Mouse (Mus musculus) stomach, embryonic 15.5 days (tissue): ENCODE measurements around the gene Lpin3. TPM values are rescaled to one million over a fixed set of nuclear protein-coding genes. Genes with fewer than 3 reads are reported as not detected.

Experiments
- ATAC-seq: fragments of 200-750 bp; cut with Nextera tagmentation; 2 replicates; pipeline ENCODE4 v1.8.0; 2017; ENCODE audit warnings: low read depth, moderate number of reproducible peaks, moderate TSS enrichment; ENCODE audit not compliant: insufficient read depth, low FRiP score
- H3K27ac ChIP-seq: fragments of 300-500 bp; sonication (generic); 2 replicates; pipeline ENCODE4 v1.5.1; 2015; ENCODE audit warnings: mild to moderate bottlenecking, inconsistent platforms
- H3K27me3 ChIP-seq: fragments of 300-500 bp; sonication (generic); replicated peaks from 2 replicates; pipeline ENCODE4 v1.6.1; 2015; ENCODE audit warnings: inconsistent platforms
- H3K36me3 ChIP-seq: fragments of 300-500 bp; sonication (generic); 2 replicates; pipeline ENCODE4 v1.6.1; 2015; ENCODE audit warnings: inconsistent platforms
- H3K4me1 ChIP-seq: fragments of 300-500 bp; sonication (generic); 2 replicates; pipeline ENCODE4 v1.6.1; 2015; ENCODE audit warnings: inconsistent platforms
- H3K4me2 ChIP-seq: fragments of 300-500 bp; sonication (generic); 2 replicates; pipeline ENCODE4 v1.6.1; 2015; ENCODE audit warnings: mild to moderate bottlenecking, inconsistent platforms
- H3K4me3 ChIP-seq: fragments of 300-500 bp; sonication (generic); replicated peaks from 2 replicates; pipeline ENCODE4 v1.5.1; 2015; ENCODE audit warnings: inconsistent platforms
- H3K9ac ChIP-seq: fragments of 300-500 bp; sonication (generic); 2 replicates; pipeline ENCODE4 v1.6.1; 2015; ENCODE audit warnings: inconsistent platforms
- H3K9me3 ChIP-seq: fragments of 300-500 bp; sonication (generic); 2 replicates; pipeline ENCODE4 v1.6.1; 2016; ENCODE audit warnings: inconsistent platforms
- WGBS: fragments of 180-500 bp; shearing (Covaris S2); methylation state at CpG from one replicate; pipeline ENCODE4 v1.1.7; 2015; 5-methylcytosine and 5-hydroxymethylcytosine counted together
- polyA plus RNA-seq: library from polyadenylated mRNA; unstranded; fragments of >200 nt; fragmentation: Nextera tagmentation; extraction: Ambion mirVana; gene quantifications from 2 replicates; pipeline ENCODE4 v1.2.1, GENCODE M21; 2015

The Lpin3 gene
- polyA plus RNA-seq, 1 experiment from 2014 or later: 8.2 TPM

GRCm38 (mm10) chr2:160871310-160871709 is 9.2 kb upstream of the Lpin3 start:
- Histone ChIP-seq H3K9ac (no peak overlapping the region), H3K27ac (no peak overlapping the region), H3K4me3 (no peak overlapping the region), H3K9me3 (no peaks in the 10 kb centered on the region), H3K27me3 (no peaks in the 10 kb centered on the region), H3K4me2 (peak overlapping the region; percentile 27), H3K36me3 (no peaks in the 10 kb centered on the region), H3K4me1 (0 out of 2 replicates have a peak, but pooled peaks cover 3% of the 10 kb centered on the region)
- ATAC-seq: no peak
- WGBS: 84% methylated on average over 3 of the region's 3 CpGs

- Histone ChIP-seq H3K36me3 (no peaks in the 10 kb centered on the region), H3K27me3 (no peaks in the 10 kb centered on the region), H3K9me3 (no peaks in the 10 kb centered on the region), H3K9ac (peak overlapping the region; percentile 96), H3K4me2 (peak overlapping the region; percentile 78), H3K27ac (peak overlapping the region; percentile 99), H3K4me1 (0 out of 2 replicates have a peak, but pooled peaks cover 3% of the 10 kb centered on the region), H3K4me3 (peak overlapping the region; percentile 98)
- ATAC-seq: peak; percentile 86
- under 1% methylated on average over 41 of the region's 47 CpGs for WGBS
These were observed 8.1 kb upstream of the Lpin3 start for GRCm38 (mm10) chr2:160872395-160872794.

GRCm38 (mm10) chr2:160872890-160873382 is 7.5 kb upstream of the Lpin3 start, which contains the start of gene Zhx3:
Gene Zhx3 (minus strand): TSS chr2:160872998.
- Histone ChIP-seq H3K27me3 (no peaks in the 10 kb centered on the region), H3K4me3 (peak within 1 kb of the TSS; percentile 98), H3K9ac (peak within 1 kb of the TSS; percentile 96), H3K9me3 (no peaks in the 10 kb centered on the region), H3K36me3 (no peaks in the 10 kb centered on the region), H3K27ac (peak within 1 kb of the TSS; percentile 99), H3K4me1 (0 out of 2 replicates have a peak, but pooled peaks cover 3% of the 10 kb centered on the region), H3K4me2 (peak within 1 kb of the TSS; percentile 78)
- under 1% methylated on average over 44 of the region's 48 CpGs for WGBS
- ATAC-seq: peak; percentile 97

DNA sequence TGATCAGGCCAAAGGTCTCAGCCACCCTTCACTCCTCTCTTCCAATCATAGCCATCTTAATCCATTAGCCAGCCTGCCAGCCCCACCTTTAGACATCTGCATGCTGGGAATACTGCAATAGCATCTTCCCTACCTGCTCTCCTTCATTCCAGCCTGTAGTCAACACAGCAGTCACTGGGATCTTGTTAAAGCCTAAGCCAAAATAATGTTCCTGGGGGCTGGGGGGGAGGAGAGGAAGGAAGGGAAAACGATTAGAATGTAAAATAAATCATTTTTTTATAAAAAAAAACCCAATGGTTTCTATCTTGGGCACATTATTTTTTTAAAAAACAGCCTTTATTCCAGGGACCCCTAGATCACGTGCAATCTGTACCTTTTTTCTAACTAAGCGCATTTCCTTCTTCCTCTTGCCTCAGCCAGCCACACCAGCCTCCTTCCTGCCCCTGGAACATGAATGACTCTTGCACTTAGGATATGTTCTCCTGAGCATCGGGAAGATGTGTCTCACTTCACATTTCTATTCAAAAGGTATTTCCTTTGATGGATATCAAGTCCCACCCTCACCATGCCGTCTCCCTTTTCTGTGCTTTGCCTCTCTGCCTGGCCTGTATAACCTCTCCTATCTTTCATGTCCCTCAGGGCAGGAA is 6.1 kb upstream of the Lpin3 start:
- H3K4me2 ChIP-seq: no peak overlapping the region
- no peaks in the 10 kb centered on the region for H3K36me3 ChIP-seq
- WGBS: 71% methylated on average over 5 of the region's 5 CpGs
- H3K9ac ChIP-seq: no peak overlapping the region
- no peak overlapping the region for H3K4me3 ChIP-seq
- no peak overlapping the region for H3K27ac ChIP-seq
- ATAC-seq: no peak
- H3K27me3 ChIP-seq: no peaks in the 10 kb centered on the region
- 0 out of 2 replicates have a peak, but pooled peaks cover 3% of the 10 kb centered on the region for H3K4me1 ChIP-seq
- H3K9me3 ChIP-seq: no peaks in the 10 kb centered on the region

GRCm38 (mm10) chr2:160876115-160876514 is 4.4 kb upstream of the Lpin3 start:
- Histone ChIP-seq H3K27ac (no peak overlapping the region), H3K4me3 (no peak overlapping the region), H3K4me1 (0 out of 2 replicates have a peak, but pooled peaks cover 3% of the 10 kb centered on the region), H3K9ac (no peak overlapping the region), H3K4me2 (no peak overlapping the region), H3K9me3 (no peaks in the 10 kb centered on the region), H3K27me3 (no peaks in the 10 kb centered on the region), H3K36me3 (no peaks in the 10 kb centered on the region)
- WGBS: 89% methylated on average over 4 of the region's 4 CpGs
- ATAC-seq: no peak

- no peaks in the 10 kb centered on the region for H3K4me1 ChIP-seq
- no peak overlapping the region for H3K27ac ChIP-seq
- WGBS: 38% methylated on average over 6 of the region's 6 CpGs
- H3K9ac ChIP-seq: no peak overlapping the region
- no peak for ATAC-seq
- H3K4me2 ChIP-seq: no peak overlapping the region
- no peaks in the 10 kb centered on the region for H3K27me3 ChIP-seq
- H3K9me3 ChIP-seq: no peaks in the 10 kb centered on the region
- H3K4me3 ChIP-seq: no peak overlapping the region
- no peaks in the 10 kb centered on the region for H3K36me3 ChIP-seq
These were observed 1.1 kb downstream of the Lpin3 start for GRCm38 (mm10) chr2:160881462-160882101.

DNA sequence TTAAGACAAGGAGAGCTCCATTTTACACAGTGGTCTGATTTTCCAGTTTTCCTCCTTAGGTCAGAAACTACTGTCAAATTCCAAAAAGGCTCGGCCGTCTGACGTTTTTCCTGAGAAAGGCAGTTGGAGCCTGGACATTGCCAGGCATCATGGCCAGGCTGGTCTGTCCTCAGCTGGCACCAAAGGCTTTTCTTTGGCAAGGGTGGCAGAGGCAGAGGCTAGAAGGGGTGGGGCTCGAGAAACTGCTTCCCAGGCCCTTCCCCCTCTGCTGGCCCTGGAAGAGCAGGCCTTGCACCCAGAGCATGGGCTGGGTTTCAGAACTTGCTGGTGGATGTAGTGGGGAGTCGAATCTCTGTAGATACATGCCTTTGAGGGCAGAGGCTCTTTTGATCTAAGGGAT is 2.0 kb downstream of the Lpin3 start:
- 79% methylated on average over 5 of the region's 5 CpGs for WGBS
- ATAC-seq: no peak
- H3K4me3 ChIP-seq: no peak overlapping the region
- H3K4me2 ChIP-seq: no peak overlapping the region
- 0 out of 2 replicates have a peak, but pooled peaks cover 1% of the 10 kb centered on the region for H3K4me1 ChIP-seq
- H3K9me3 ChIP-seq: no peaks in the 10 kb centered on the region
- H3K27ac ChIP-seq: no peak overlapping the region
- no peaks in the 10 kb centered on the region for H3K36me3 ChIP-seq
- H3K27me3 ChIP-seq: no peaks in the 10 kb centered on the region
- no peak overlapping the region for H3K9ac ChIP-seq

- H3K4me1 ChIP-seq: 0 out of 2 replicates have a peak, but pooled peaks cover 2% of the 10 kb centered on the region
- WGBS: 60% methylated on average over 4 of the region's 4 CpGs
- H3K27me3 ChIP-seq: no peaks in the 10 kb centered on the region
- H3K4me2 ChIP-seq: no peak overlapping the region
- no peaks in the 10 kb centered on the region for H3K9me3 ChIP-seq
- no peaks in the 10 kb centered on the region for H3K36me3 ChIP-seq
- no peak for ATAC-seq
- H3K4me3 ChIP-seq: no peak overlapping the region
- H3K9ac ChIP-seq: no peak overlapping the region
- no peak overlapping the region for H3K27ac ChIP-seq
These were observed 3.4 kb downstream of the Lpin3 start for GRCm38 (mm10) chr2:160883912-160884311.

DNA sequence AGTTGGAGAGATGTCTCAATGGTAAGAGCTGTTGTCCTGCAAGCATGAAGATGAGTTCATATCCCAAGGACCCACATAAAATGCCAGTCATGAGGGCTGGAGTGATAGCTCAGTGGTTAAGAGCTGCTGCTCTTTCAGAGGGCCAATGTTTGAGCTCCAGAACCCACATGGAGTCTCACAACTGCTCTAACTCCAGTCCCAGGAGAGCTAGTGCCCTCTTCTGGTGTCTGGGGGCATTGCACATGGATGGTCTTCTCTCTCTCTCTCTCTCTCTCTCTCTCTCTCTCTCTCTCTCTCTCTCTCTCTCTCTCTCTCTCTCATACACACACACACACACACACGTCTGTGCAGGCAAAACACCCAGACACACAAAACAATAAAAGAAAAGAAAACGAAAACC is 4.4 kb downstream of the Lpin3 start:
- ATAC-seq: no peak
- Histone ChIP-seq H3K36me3 (no peaks in the 10 kb centered on the region), H3K4me2 (no peak overlapping the region), H3K9ac (no peak overlapping the region), H3K27me3 (no peaks in the 10 kb centered on the region), H3K4me3 (no peak overlapping the region), H3K4me1 (0 out of 2 replicates have a peak, but pooled peaks cover 2% of the 10 kb centered on the region), H3K9me3 (no peaks in the 10 kb centered on the region), H3K27ac (no peak overlapping the region)
- 19% methylated on average over 2 of the region's 2 CpGs for WGBS

- no peaks in the 10 kb centered on the region for H3K27me3 ChIP-seq
- no peak overlapping the region for H3K4me2 ChIP-seq
- no peak overlapping the region for H3K9ac ChIP-seq
- H3K27ac ChIP-seq: no peak overlapping the region
- 67% methylated on average over 3 of the region's 3 CpGs for WGBS
- H3K36me3 ChIP-seq: no peaks in the 10 kb centered on the region
- H3K4me1 ChIP-seq: 0 out of 2 replicates have a peak, but pooled peaks cover 2% of the 10 kb centered on the region
- no peak for ATAC-seq
- no peaks in the 10 kb centered on the region for H3K9me3 ChIP-seq
- H3K4me3 ChIP-seq: no peak overlapping the region
These were observed 5.8 kb downstream of the Lpin3 start for GRCm38 (mm10) chr2:160886221-160886620.

DNA sequence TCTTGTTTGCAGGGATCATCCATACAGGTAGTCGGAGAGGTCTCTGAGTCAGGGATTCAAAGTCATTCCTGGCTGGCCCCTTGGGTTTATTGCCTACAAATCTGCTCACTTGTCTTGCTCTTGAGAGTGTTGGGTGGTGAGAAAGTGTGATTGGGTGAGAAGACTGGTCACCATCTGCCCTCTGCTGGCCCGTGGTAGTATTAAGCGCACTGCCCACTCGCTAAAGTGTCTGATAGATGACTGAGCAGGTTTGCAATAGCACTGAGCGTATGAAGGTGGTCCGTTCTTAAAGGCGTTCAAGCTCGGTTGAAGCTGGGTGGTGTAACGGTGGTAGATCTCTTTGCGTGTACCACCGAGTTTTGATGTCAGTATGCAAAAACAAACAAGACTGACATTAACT is 6.8 kb downstream of the Lpin3 start:
- peak overlapping the region; percentile 25; the same call in 1 of the 2 replicates for H3K9ac ChIP-seq
- no peaks in the 10 kb centered on the region for H3K36me3 ChIP-seq
- H3K27me3 ChIP-seq: no peaks in the 10 kb centered on the region
- no peaks in the 10 kb centered on the region for H3K9me3 ChIP-seq
- peak overlapping the region; percentile 51 for H3K27ac ChIP-seq
- WGBS: 1% methylated on average over 11 of the region's 11 CpGs
- peak overlapping the region; percentile 52 for H3K4me3 ChIP-seq
- 0 out of 2 replicates have a peak, but pooled peaks cover 2% of the 10 kb centered on the region for H3K4me1 ChIP-seq
- peak; percentile 72 for ATAC-seq
- peak overlapping the region; percentile 95 for H3K4me2 ChIP-seq

- under 1% methylated on average over 26 of the region's 26 CpGs for WGBS
- Histone ChIP-seq H3K9ac (peak overlapping the region; percentile 25), H3K36me3 (no peaks in the 10 kb centered on the region), H3K4me1 (0 out of 2 replicates have a peak, but pooled peaks cover 2% of the 10 kb centered on the region), H3K9me3 (no peaks in the 10 kb centered on the region), H3K4me2 (peak overlapping the region; percentile 95), H3K27ac (peak overlapping the region; percentile 51), H3K27me3 (no peaks in the 10 kb centered on the region), H3K4me3 (peak overlapping the region; percentile 52)
- peak; percentile 93 for ATAC-seq
These were observed 7.4 kb downstream of the Lpin3 start for GRCm38 (mm10) chr2:160887859-160888258.
